Mouse (Mus musculus): ENCODE data around the gene Dxo.
"Not testable (repeated sequence)": the region's sequence is repeated elsewhere in the genome, so short reads cannot be mapped to it uniquely, and the experiment has no call there.

Gene Dxo

DNA sequence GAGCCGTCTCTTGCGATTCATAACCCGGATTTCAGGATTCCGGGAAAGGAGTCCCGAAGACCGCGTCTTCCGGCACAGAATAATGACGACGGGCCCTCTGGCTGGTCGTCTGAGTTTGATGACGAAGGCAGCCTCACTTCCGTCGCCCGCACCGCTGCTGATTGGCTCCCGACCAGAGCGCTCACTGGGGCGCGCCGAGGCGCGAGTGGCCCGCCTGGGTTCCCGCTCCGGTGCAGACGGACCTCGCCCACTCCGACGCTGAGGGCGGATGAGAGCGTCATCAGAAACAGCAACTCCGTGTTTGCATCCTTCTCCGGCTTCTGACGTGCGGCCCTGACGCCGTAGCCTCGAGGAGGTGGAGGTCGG is at the start of gene Dxo, which contains the start of gene Stk19:
TSS of gene Dxo (plus strand) at position 164 of the 366 bp plus-strand sequence.
TSS of gene Stk19 (minus strand) at position 90 of the 366 bp plus-strand sequence.
- peak; percentile 95 for DNase-seq

DNA sequence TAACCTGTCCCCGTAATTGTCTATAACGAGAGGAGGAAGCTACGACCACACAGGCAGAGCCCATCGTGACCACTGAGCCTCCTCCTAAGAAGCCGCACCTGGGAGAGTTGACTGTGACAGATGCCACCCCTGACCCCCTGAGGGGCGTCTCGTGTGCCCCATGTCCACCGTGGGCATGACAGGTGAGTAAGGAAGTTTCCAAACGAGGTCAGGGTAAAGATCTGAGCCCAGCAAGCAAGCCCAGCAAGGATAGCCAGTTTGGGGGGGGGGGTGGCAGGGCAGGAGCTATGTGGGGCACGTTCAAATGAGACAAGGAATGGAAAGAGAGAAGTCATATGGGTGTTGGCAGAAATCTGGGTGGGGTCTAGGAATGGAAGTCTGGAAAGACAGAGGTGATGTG is 41.8 kb upstream of the Dxo start:
- DNase-seq: no peak

DNA sequence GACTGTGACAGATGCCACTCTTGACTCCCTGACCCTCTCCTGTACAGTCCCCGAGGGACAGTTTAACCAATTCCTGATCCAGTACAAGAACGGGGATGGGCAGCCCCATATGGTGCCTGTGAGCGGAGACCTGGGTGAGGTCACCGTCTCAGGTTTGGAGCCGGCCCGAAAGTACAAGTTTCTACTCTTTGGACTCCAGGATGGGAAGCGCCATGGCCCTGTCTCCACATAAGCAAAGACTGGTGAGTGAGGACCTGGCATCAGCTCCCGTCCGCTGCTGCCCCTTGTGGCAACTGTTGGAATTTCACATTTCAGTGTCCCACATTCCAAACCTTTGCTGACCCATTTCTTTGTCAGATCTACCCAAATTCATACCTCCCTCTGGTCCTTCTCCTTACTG is 41.2 kb upstream of the Dxo start:
- DNase-seq: peak; percentile 17

DNA sequence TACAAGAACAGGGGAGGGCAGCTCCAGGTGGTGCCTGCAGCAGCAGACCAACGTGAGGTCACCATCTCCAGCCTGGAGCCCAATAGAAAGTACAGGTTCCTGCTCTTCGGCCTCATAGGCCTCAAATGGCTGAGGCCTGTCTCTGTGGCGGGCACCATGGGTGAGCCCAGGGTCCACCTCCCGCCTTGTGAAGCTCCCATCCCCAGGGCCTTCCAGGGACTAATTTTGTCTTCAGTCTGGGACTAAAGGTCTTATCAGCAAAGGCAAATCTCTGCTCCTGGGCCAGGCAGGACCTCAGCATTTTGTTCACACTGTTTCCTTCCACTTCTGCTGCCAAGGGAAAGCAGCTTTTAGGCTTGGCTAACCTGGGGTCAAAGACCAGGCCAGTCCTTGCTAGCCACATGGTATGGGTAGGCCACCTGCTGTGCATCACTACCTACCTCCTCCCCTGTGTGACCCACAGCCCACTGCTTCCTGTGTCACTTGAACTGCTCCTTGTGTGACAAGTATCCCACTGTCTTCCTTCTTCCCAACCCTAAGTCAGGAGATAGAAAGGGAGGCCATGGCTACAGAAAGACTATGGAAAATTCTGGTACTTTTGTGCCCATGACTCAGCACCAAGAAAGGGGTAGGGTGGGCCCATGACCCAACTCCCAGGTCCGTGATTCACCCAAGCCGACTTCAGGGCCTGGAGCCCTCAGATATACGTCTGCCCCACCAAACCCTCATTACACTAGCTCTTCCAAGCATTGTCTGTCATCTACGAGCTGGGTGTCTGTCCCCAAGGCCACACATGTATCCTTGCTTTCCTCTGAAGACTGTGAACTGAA is 40.3 kb upstream of the Dxo start:
- no peak for DNase-seq

DNA sequence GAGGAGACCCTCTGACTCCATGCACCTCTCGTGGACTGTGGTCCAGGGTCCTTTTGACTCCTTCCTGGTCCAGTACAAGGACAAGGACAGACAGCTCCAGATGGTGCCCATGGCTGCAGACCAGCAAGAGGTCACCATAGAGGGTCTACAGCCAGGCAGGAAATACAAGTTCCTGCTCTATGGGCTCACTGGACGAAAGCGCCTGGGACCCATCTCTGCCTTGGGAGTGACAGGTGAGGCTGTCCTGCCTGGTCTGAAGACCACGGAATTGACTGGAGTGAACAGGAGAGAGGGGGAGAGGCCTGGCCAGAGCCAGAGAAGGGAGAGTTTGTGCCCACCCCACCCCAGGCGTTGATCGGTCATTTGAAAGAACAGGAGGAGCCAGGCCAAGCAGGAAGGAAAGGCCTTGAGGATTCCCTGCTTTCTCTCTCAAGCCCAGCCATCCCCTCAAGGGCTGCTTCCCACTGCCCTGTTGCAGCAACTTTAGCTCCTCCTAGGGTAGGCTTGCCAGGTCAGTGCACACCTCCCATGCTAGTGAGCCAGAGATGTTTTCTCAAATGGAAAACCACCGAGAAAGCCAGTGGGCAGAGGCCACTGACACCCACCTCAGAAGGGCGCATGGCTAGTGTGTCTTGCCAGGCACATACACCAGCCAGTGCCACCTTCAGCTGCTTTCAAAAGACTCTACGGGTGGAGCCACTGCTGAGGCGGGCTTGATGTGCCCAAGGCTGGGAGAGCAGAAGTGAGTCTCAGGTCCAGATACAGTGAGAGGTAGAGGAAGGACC is 39.4 kb upstream of the Dxo start:
- not testable (repeated sequence) for DNase-seq

DNA sequence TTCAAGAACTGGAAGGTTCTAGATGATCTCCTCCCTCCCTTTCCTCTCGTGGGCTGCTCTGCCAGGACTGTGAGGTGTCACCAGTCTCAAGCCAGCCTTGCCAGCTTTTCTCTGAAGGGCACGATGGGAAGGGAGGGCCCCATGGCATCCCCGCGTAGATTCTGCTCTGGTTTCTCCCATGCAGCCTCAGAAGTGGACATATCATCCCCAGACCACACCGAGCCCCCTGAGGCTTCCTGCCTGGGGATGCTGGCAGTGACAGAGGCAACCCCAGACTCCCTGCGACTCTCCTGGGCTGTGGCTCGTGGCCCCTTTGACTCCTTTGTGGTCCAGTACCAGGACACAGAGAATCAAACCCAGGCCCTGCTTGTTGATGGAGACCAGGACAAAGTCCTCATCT is 38.7 kb upstream of the Dxo start:
- DNase-seq: not testable (repeated sequence)

DNA sequence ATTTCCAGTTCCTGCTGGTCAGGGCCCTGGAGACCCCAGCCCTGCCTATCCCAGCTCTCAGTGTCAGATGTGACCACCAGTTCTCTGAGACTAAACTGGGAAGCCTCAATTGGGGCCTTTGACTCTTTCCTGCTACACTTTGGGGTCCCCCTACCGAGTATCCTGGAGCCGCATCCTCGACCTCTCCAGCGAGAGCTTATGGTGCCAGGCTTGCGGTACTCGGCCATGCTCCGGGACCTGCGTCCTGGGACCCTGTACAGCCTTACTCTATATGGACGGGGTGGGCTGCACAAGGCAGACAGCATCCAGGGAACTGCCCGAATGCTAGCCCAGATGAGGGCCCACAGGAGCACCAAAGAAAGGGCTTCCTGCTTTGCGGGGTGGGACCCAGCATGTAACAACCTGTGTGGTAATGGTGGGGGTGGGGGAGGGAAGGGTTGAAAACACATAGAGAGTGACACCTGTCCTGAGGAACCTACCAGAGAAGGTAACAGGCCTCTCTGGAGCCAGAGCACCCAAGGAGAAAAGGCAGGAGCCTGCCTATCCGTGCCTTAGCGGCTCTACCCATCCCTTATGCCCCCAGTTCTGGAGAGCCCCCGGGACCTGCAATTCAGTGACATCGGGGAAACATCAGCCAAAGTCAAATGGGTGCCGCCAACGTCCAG is 37.8 kb upstream of the Dxo start:
- no peak for DNase-seq

DNA sequence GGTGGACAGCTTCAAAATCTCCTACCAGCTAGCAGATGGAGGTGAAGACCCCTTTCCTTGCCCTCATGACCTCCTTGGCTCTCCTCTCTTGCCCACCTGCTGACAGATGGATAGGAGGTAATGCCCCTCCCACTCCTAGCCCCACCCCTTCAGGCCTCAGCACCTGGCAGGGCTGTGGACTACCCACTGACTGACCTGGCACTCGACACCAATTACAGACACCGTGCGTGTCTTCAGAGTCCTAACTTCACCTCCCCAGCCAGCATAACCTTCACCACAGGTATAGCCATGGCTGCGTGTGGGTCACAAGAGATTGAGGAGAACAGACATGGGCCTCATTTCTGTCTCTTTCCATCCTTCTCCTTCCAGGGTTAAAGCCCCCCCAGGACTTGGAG is 37.3 kb upstream of the Dxo start:
- no peak for DNase-seq

DNA sequence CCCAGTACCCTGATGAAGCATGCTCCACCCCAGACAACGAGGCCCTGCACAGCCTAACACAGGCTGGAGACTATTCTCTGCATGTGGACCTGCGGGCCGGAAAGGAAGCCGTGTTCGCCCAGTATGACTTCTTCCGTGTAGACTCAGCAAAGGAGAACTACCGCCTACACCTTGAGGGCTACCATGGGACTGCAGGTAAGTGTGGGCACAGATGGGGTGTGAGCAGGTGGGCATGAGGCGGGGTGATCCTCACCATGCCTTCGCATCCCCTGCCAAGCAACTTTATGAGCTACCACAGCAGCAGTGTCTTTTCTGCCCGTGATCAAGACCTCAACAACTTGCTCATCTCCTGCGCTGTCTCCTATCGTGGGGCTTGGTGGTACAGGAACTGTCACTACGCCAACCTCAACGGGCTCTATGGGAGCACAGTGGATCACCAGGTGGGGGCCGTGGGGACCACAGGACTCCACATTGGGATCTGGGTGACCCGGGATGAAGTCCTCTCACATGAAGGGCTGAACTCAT is 36.0 kb upstream of the Dxo start:
- not testable (repeated sequence) for DNase-seq

DNA sequence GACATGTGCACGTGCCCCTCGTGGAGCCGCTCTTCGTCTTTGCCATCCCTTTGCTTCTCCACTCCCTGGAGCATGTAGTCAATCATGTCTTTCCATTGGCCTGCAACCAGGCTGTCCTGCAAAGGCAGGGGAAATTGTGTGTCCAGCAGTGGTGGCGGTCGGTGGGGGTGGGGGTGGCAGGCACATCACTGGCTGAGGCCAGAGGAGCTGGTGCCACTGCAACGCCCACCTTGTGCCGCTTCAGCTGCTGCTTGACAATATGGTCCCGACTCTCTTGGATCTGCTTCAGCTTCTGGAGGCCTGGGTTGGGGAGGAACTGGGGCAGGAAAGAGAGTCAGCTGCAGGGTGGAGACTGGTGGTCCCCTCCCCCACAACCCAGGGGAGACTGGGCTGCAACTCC is 34.1 kb upstream of the Dxo start:
- not testable (repeated sequence) for DNase-seq

DNA sequence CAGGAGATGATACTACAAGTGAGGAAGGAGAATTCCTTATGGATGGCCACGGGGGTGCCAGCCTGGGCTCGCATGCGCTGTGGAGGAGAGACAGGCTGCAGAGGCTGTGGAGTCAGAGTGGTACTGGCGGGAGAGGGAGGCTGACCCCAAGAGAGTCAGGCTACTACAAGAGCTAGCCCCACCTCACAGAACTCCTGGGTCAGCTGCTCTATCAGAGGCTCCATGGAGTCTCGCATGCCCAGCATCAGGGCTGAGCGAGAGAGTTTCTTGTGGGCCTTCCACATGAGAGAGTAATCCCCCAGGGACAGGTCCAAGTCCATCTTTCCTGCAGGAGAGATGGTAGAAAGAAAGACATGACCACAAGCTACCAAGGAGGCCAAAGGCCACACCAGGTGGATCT is 33.5 kb upstream of the Dxo start:
- not testable (repeated sequence) for DNase-seq

DNA sequence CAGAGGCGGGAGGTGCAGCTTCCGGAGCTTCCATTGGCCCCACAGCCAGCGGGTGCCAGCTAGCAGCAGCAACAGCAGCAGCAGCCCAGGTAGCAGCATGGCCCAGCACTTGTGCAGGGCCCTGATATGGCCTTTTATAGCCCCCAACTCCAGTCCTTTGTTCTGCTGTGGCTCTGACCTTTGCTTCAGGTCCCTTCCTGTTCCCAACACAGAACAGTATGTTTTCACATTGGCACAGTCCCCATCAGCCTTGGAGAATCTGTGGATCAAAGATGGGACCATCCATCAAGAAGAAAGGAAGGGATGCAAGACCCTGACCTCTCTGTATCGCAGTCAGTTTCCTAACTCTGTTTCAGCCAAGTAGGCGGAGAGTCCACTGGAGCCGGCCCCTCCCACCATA is 32.5 kb upstream of the Dxo start, which contains the start of gene Cyp21a1:
TSS of gene Cyp21a1 (minus strand) at position 261 of the 400 bp plus-strand sequence.
- DNase-seq: not testable (repeated sequence)

DNA sequence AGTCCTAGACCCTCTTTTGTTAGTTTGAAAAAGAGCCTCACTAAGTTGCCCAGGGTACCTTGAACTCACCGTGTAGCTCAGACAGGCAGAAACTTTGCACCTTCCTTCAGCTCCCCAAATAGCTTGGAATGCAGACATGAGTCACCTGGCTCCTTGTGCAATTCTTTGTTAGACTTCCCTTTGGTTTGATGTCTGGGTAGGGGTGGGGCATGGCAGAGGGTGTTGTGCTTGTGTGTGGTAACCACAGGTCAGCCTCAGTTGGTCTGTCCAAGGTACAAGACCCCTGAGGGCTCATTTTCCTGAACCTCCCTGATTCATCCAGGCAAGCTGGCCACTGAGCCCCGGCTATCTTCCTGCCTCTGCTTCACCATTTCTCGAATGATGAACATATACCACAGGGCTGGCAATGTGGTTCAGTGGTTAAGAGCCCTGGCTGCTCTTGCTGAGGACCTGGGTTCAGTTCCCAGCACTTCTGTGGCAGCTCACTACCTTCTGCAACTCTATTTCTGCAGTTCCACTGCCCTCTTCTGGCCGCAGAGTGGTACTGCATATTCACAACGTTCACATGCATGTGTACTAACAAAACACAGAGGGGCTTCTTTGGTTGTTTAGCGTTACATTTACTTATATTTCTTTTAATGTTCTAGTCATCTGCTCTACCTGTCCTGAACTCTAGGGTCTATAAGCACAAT is 31.8 kb upstream of the Dxo start:
- no peak for DNase-seq

DNA sequence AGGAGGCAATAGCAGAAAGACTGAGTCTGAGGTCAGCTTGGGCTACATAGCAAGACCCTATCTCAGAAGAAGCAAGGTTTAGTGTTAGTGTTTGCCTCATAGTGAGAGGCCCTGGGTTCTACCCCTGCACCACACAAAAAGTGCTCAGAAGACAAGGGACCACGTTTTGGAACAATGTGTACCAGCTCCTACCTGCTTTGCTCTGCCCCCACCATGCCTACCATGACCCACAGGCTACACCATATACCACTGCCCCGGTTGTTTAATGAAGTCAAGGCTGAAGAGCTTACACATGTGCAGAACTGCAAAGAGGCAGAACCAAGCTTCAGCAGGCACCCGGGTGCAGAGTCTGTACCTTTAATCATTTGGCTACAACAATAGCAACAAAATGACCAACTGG is 29.6 kb upstream of the Dxo start:
- no peak for DNase-seq

DNA sequence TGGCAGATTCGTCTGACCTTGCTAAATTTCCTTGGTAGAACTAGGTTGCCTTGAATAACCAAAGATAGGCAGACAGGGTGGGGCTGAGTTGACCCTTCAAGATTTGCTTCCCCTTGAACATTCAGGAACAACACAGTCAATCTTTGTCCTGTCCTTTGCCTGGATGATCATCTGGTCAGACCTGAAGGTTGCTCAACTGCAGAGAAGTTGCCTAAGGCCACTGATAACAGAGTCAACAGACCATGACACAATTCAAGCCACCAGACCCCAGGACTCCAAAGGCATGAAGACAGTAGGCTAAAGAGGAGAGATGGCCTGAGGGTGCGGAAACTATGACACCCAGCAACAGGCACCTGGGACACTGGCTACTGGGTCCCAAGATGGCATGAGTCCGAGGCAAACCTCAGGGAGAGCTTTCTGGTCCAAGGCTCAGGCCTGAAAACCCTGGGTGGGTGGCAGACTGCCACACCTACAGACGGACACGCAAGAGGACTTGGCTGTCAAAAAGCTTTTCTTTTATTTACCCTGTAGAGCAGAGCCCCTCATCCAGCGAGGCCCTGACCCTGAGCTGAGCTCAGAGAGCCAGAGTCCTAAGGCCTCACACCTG is 28.1 kb upstream of the Dxo start:
- no peak for DNase-seq

DNA sequence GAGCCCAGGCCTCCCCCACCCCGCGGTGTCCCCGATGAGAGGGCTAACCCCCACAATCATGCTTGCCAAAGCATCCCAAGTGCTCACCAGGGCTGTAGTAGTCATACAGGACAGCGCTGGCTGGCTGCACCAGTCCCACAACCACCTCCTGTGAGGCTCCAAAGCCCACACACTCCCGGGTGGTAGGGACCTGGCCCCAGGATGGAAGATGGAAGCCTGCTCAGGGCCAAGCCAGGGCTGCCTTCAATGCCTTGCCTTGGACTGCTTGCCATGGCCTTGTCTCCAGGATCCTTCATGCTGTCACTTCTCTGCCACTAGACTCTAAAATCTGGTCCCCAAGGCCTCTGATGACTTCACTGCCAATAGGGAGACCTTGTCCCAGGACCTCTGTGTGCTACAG is 26.4 kb upstream of the Dxo start:
- DNase-seq: not testable (repeated sequence)

DNA sequence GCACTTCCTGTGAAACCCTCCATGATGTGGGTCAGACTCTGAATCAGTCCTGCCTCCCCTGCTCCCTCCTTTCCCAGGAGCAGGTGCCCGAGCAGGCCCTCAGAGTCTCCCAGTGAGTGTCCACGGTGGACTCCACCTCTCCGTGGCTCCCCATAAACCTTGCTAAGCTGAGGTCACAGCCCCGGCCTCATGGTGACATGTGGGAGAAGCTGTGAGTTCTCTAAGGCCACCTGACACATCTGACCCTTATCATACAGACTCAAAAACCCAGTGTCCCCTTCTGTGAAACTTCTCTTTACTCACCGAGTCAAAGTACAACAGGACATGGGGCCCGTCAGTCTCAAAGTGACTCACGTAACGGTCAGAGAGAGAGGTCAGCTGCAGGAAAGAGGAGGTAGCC is 26.0 kb upstream of the Dxo start:
- not testable (repeated sequence) for DNase-seq

DNA sequence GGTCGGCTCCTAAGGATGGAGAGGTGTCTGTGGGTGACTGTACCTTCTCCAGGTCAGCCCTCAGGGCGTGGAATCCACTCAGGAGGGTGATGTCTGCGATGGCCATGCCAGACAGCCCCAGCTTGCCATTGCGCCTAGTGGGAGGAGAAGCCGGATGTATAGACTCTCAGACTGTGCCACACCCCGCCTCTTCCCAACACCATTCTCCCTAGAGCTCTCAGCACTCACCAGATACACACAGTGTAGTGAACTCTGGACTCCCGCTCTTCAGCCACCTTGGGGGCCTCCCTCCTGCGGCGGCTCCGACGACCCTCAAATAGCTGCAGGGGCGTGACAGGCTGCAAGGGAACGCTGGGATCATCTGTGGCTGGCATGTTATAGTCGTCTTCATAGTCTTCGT is 25.5 kb upstream of the Dxo start:
- DNase-seq: no peak

DNA sequence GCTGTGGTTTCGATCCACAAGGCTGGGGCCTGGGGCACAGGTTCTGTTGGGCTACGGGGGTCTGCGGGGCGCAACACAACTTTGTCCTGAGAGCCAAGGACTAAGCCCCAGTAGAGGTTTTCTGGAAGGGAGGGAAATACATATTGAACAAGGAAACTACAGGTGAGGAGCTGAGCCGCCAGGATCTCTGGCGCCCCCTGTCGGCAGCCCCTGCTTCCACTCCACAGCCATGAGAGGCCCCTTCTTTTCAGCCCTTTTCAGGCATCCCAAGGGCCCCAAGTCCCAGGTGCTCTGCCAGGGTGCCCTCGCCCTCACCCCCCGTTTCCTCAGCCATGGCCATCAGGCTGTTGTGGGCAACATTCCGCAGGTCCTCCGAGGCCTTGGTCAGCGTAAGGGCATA is 23.1 kb upstream of the Dxo start:
- not testable (repeated sequence) for DNase-seq

DNA sequence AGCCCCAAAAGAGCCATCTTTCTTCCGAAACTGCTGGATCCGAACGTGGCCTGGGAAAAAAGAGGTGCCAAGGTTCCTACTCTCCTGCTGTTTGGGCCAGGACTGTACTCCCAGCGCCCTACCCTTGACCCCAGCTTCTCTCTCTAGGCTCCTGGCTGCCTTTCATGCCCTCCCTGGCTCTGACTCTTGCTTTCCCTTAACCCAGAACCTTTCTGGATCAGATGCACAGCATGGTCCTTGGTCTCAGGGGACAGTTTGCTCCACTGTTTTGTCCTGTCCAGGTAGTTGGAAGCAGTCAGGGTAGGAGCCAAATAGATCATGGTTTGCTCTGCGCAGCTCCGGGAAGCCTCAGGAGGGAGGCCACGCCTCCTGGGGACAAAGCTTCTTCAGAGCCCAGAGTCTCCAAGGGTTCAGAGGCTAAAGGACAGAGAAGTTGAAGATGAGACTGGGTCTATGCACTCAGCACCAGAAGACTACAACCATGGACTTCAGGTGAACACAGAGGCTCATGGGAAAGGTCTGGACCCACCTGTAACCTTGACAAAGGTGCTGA is 21.9 kb upstream of the Dxo start:
- DNase-seq: no peak

DNA sequence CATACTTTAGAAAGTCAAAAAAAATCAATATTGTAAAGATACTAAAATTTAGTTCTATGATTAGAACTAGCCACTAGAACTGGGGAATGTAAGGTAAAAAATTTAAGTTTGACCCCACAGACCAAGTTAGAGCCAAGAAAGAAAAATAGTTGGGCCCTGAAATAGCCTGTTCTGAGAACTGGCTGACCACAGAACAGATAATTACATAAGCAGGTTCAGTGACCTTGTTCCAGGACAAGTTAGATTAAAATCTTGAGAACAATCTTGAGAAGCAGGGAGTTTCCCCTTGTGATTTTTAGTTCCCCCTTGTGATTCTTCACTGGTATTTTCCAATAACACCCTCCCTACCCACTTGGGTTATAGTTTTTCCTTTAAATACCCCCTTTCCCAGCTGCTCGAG is 6.0 kb upstream of the Dxo start:
- DNase-seq: not testable (repeated sequence)
